Mouse (Mus musculus) liver, postnatal 0 days (tissue): ENCODE measurements around the gene Scgb3a1. TPM values are rescaled to one million over a fixed set of nuclear protein-coding genes. Genes with fewer than 3 reads are reported as not detected.
A peak's percentile ranks its signal among the peaks of the same experiment; 100 is the strongest.

Experiments
- ATAC-seq: fragments of 200-750 bp; cut with Nextera tagmentation; 2 replicates; pipeline ENCODE4 v1.8.0; 2017; ENCODE audit warnings: mild to moderate bottlenecking, moderate library complexity
- DNase-seq: peaks from one replicate; pipeline ENCODE4 v3.0.0-alpha.2; 2016
- H3K27ac ChIP-seq: fragments of 300-500 bp; sonication (generic); 2 replicates; pipeline ENCODE4 v1.5.1; 2014; ENCODE audit warnings: antibody characterized with exemption, moderate library complexity, mild to moderate bottlenecking, low read depth
- H3K27me3 ChIP-seq: fragments of 300-500 bp; sonication (generic); 2 replicates; pipeline ENCODE4 v1.6.1; 2014; ENCODE audit warnings: low read length, control low read depth, mixed read lengths; ENCODE audit not compliant: insufficient read depth
- H3K36me3 ChIP-seq: fragments of 300-500 bp; sonication (generic); replicated peaks from 2 replicates; pipeline ENCODE4 v1.6.1; 2014; ENCODE audit warnings: mild to moderate bottlenecking, control low read depth, low read length, moderate library complexity, mixed read lengths; ENCODE audit not compliant: insufficient read depth
- H3K4me1 ChIP-seq: fragments of 300-500 bp; sonication (generic); 2 replicates; pipeline ENCODE4 v1.6.1; 2014; ENCODE audit warnings: antibody characterized with exemption, mild to moderate bottlenecking, control low read depth; ENCODE audit not compliant: insufficient read depth
- H3K4me2 ChIP-seq: fragments of 300-500 bp; sonication (generic); 2 replicates; pipeline ENCODE4 v1.6.1; 2014; ENCODE audit warnings: low read depth, mild to moderate bottlenecking, low read length, moderate library complexity, mixed read lengths
- H3K4me3 ChIP-seq: fragments of 300-500 bp; sonication (generic); 2 replicates; pipeline ENCODE4 v1.5.1; 2014; ENCODE audit warnings: low read depth, low read length
- H3K9ac ChIP-seq: fragments of 300-500 bp; sonication (generic); replicated peaks from 2 replicates; pipeline ENCODE4 v1.6.1; 2014; ENCODE audit warnings: mild to moderate bottlenecking, moderate library complexity
- H3K9me3 ChIP-seq: fragments of 300-500 bp; sonication (generic); 2 replicates; pipeline ENCODE4 v1.6.1; 2016; ENCODE audit warnings: mild to moderate bottlenecking, control low read depth, low read length, mixed read lengths
- CTCF ChIP-seq: sonication (generic); IDR thresholded peaks from 2 replicates; pipeline ENCODE4 v1.5.1; 2016; ENCODE audit warnings: antibody characterized with exemption, low read depth
- EP300 ChIP-seq: IDR thresholded peaks from 2 replicates; pipeline ENCODE4 v1.6.1; 2016; ENCODE audit warnings: antibody characterized with exemption, low read depth, mild to moderate bottlenecking
- WGBS: fragments of 180-500 bp; shearing (Covaris S2); extraction: QIAGEN DNeasy Blood & Tissue Kit; methylation state at CpG from one replicate; pipeline ENCODE4 v1.1.7; 2014; ENCODE audit not compliant: insufficient replicate concordance; 5-methylcytosine and 5-hydroxymethylcytosine counted together
- polyA plus RNA-seq: library from polyadenylated mRNA; unstranded; fragments of >200 nt; fragmentation: Nextera tagmentation; extraction: Ambion mirVana; gene quantifications from 2 replicates; pipeline ENCODE4 v1.2.1, GENCODE M21; 2015

The Scgb3a1 gene
- polyA plus RNA-seq, 1 experiment from 2014 or later, result 0.33 TPM

DNA sequence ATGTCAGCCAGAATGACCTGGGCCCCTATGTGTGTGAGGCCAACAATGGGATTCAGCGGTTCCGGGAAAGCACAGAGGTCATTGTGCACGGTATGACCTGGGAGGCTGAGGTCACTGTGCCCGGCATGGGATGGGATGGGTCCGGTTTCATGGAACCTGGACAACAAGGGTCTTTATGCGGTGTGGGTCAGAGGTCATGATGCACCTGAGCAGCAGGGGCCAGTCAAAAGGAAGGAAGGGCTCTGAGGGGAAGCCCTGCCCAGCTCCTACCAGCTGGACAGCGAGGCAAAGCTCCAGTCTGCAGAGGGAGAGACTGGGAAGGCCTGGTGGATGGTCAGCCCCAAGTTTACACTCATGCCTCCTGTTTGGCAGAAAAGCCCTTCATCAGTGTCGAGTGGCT lies 36.7 kb upstream of the Scgb3a1 start:
- WGBS, result 73% methylated on average over 8 of the region's 8 CpGs
- H3K27ac ChIP-seq, result no peak overlapping the region
- no peak for DNase-seq
- no peaks in the 10 kb centered on the region for H3K36me3 ChIP-seq
- TF ChIP-seq EP300 (no peak), CTCF (no peak)
- H3K4me1 ChIP-seq, result 0 out of 2 replicates have a peak, but pooled peaks cover 3% of the 10 kb centered on the region
- no peak overlapping the region for H3K4me3 ChIP-seq
- H3K27me3 ChIP-seq, result no peaks in the 10 kb centered on the region
- no peaks in the 10 kb centered on the region for H3K9me3 ChIP-seq
- no peak for ATAC-seq
- no peak overlapping the region for H3K9ac ChIP-seq
- no peak overlapping the region for H3K4me2 ChIP-seq

DNA sequence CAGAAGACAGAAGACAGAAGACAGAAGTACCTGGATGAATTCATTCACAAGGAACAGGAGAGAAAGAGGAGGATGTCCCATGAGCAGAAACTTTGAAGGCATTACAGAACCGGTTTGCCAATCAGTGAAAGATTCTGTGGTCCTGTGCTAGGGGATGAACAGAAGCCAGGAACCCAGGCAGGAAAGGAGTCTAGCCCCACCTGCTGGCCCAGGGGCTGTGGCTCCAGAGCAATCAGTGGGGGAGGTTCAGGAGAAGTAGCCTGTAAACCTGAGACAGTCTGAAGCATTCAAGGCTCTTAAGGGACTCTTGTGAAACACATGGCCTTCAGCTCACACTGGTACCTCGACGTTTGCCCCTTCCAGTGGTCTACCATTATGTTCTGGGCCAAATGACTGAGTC lies 32.3 kb upstream of the Scgb3a1 start:
- Histone ChIP-seq H3K27ac (no peak overlapping the region), H3K27me3 (peaks cover 19% of the 10 kb centered on the region), H3K9me3 (no peaks in the 10 kb centered on the region), H3K9ac (no peak overlapping the region), H3K4me1 (peaks cover 5% of the 10 kb centered on the region; the same call in 1 of the 2 replicates), H3K36me3 (no peaks in the 10 kb centered on the region), H3K4me2 (no peak overlapping the region), H3K4me3 (no peak overlapping the region)
- peak; percentile 36 for DNase-seq
- WGBS, result 20% methylated on average over 3 of the region's 3 CpGs
- peak; percentile 60 for TF ChIP-seq CTCF
- TF ChIP-seq EP300, result no peak
- no peak for ATAC-seq

DNA sequence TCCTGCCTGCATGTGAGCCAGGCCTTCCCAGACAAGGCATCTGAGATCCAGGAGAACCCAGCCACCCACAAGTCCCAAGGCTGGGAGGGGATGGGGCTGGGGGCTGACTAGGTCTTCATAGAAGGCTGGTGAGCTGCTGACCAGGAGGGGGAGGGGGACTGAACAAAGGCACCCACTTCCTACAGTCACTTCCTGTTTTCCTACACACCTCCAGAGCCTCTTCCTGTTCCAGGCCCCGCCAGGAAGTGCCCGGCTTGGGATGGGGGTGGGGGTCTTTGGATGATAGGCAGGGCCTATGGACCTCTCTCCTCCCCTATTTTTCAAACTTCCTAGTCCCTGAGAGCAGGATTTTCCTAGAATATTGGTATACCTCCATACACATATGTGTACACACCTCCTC lies 31.2 kb upstream of the Scgb3a1 start:
- TF ChIP-seq EP300, result no peak
- no peak for TF ChIP-seq CTCF
- no peak overlapping the region for H3K9ac ChIP-seq
- DNase-seq (no peak), ATAC-seq (peak; percentile 21; the same call in 1 of the 2 replicates)
- peaks cover 5% of the 10 kb centered on the region; the same call in 1 of the 2 replicates for H3K4me1 ChIP-seq
- H3K4me3 ChIP-seq, result no peak overlapping the region
- H3K36me3 ChIP-seq, result no peaks in the 10 kb centered on the region
- no peaks in the 10 kb centered on the region for H3K9me3 ChIP-seq
- no peak overlapping the region for H3K27ac ChIP-seq
- H3K27me3 ChIP-seq, result peaks cover 22% of the 10 kb centered on the region
- no peak overlapping the region for H3K4me2 ChIP-seq
- 55% methylated on average over 2 of the region's 2 CpGs for WGBS

DNA sequence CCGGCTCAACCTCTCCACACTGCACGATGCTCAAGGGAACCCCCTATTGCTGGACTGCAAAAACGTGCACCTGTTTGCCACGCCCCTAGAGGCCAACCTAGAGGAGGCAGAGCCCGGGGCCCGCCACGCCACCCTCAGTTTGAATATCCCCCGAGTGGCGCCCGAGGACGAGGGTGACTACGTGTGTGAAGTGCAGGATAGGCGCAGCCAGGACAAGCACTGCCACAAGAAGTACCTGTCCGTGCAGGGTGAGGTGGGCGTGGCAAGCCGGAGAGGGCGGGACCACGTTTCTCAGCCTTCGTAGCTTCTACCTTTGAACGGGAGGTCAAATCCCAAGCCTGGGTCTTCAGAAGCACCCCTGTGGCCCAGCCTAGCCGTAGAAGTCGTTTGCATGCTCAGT lies 29.3 kb upstream of the Scgb3a1 start:
- Histone ChIP-seq H3K9me3 (no peaks in the 10 kb centered on the region), H3K27ac (no peak overlapping the region), H3K9ac (no peak overlapping the region), H3K36me3 (no peaks in the 10 kb centered on the region), H3K4me3 (no peak overlapping the region; the same call in 1 of the 2 replicates), H3K4me2 (peak overlapping the region; percentile 48), H3K4me1 (peaks cover 5% of the 10 kb centered on the region; the same call in 1 of the 2 replicates), H3K27me3 (peaks cover 22% of the 10 kb centered on the region)
- WGBS, result 38% methylated on average over 22 of the region's 22 CpGs
- TF ChIP-seq CTCF, result no peak
- TF ChIP-seq EP300, result no peak
- ATAC-seq, result no peak
- DNase-seq, result no peak

DNA sequence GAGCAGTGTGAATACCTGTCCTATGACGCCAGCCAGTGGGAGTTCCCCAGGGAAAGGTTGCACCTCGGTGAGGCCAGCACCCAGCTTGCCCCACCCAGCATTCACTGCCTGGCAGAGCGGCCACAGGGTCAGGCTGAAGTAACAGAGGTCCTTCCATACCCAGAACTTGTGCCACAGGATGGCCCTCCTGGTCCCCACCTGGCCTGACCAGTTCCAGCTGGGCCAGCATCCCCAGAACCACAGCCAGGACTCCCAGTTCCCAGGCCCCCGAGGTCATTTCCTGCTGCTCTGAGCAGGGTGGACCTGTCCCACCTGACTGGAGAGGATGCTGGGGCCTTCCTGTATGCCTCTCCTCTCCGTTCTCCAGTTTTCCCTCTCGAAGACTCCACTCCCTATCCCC lies 27.7 kb upstream of the Scgb3a1 start:
- no peak for TF ChIP-seq EP300
- no peak for TF ChIP-seq CTCF
- Histone ChIP-seq H3K9ac (no peak overlapping the region), H3K27ac (no peak overlapping the region), H3K36me3 (no peaks in the 10 kb centered on the region), H3K4me2 (no peak overlapping the region), H3K4me1 (peaks cover 5% of the 10 kb centered on the region; the same call in 1 of the 2 replicates), H3K9me3 (no peaks in the 10 kb centered on the region), H3K27me3 (peaks cover 22% of the 10 kb centered on the region), H3K4me3 (no peak overlapping the region)
- no peak for DNase-seq
- WGBS, result 58% methylated on average over 6 of the region's 6 CpGs
- ATAC-seq, result no peak

DNA sequence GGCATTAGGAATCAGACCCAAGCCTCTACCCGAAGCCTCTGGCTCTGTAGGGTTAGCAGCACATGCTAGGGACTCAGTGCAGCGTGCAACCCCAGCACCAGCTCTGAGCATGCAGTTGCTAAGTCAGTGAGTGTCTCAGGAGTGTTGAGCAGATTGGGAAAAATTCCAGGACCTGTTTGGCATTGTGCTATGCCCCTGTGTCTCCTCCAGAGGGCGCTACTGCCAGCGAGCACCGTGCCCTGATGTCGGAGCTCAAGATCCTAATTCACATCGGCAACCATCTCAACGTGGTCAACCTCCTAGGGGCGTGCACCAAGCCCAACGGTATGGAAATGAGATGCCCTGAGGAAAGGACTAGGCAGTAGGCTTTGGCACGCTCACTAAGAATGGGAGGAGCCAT lies 27.0 kb upstream of the Scgb3a1 start:
- no peak for DNase-seq
- no peak overlapping the region for H3K27ac ChIP-seq
- no peak for ATAC-seq
- 19% methylated on average over 11 of the region's 11 CpGs for WGBS
- no peak overlapping the region for H3K4me3 ChIP-seq
- no peak overlapping the region for H3K4me2 ChIP-seq
- peaks cover 22% of the 10 kb centered on the region for H3K27me3 ChIP-seq
- H3K9me3 ChIP-seq, result no peaks in the 10 kb centered on the region
- peaks cover 5% of the 10 kb centered on the region; the same call in 1 of the 2 replicates for H3K4me1 ChIP-seq
- no peak overlapping the region for H3K9ac ChIP-seq
- peak; percentile 66 for TF ChIP-seq CTCF
- TF ChIP-seq EP300, result no peak
- H3K36me3 ChIP-seq, result no peaks in the 10 kb centered on the region

DNA sequence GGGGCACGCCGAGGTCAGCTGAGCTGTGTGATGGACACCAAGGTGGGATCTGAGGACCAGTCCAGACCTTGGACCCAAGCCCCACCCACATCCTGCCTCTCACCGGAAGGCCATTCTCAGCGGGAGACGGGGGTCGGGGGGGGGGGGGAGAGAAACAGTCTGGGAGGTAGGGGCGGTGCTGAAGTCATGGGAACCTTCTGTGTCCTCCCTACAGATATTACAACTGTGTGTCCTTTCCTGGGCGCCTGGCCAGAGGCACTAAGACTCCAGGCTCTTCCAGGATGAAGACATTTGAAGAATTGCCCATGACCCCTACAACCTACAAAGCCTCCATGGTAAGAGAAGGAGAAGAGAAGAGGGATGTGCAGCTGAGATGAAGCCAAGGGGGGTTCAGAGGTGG lies 17.7 kb upstream of the Scgb3a1 start:
- Histone ChIP-seq H3K36me3 (no peaks in the 10 kb centered on the region), H3K27me3 (no peaks in the 10 kb centered on the region)

More for the DNA sequence above, 17.7 kb upstream of the Scgb3a1 start:
- Histone ChIP-seq H3K27ac (no peak overlapping the region), H3K9me3 (no peaks in the 10 kb centered on the region), H3K4me2 (no peak overlapping the region), H3K9ac (no peak overlapping the region), H3K4me1 (peaks cover 3% of the 10 kb centered on the region), H3K4me3 (no peak overlapping the region)
- DNase-seq (no peak), ATAC-seq (no peak)
- WGBS, result 33% methylated on average over 6 of the region's 8 CpGs
- TF ChIP-seq EP300, result no peak
- TF ChIP-seq CTCF, result no peak
